Mouse (Mus musculus): ENCODE data around the gene Fam129a.

Fam129a gene

GRCm38 (mm10) chr1:151624442-151625226 lies 53.6 kb downstream of the Fam129a start:
- no peak for DNase-seq (ENCODE audit: low read depth, low spot score)

GRCm38 (mm10) chr1:151625260-151625659 lies 54.3 kb downstream of the Fam129a start:
- no peak for DNase-seq (ENCODE audit: low read depth, low spot score)

GRCm38 (mm10) chr1:151625690-151626089 lies 54.7 kb downstream of the Fam129a start:
- no peak for DNase-seq (ENCODE audit: low read depth, low spot score)

GRCm38 (mm10) chr1:151626631-151627030 lies 55.6 kb downstream of the Fam129a start:
- no peak for DNase-seq (ENCODE audit: low read depth, low spot score)

GRCm38 (mm10) chr1:151627141-151627540 lies 56.2 kb downstream of the Fam129a start:
- DNase-seq (ENCODE audit: low read depth, low spot score), result no peak

- DNase-seq (ENCODE audit: low read depth, low spot score), result no peak
Observed at GRCm38 (mm10) chr1:151629591-151630250, 58.7 kb downstream of the Fam129a start.

- no peak for DNase-seq (ENCODE audit: low read depth, low spot score)
Observed at GRCm38 (mm10) chr1:151630251-151630628, 59.3 kb downstream of the Fam129a start.

GRCm38 (mm10) chr1:151631061-151631460 lies 60.1 kb downstream of the Fam129a start:
- DNase-seq (ENCODE audit: low read depth, low spot score), result no peak

GRCm38 (mm10) chr1:151631703-151632294 lies 60.8 kb downstream of the Fam129a start:
- DNase-seq (ENCODE audit: low read depth, low spot score), result no peak

GRCm38 (mm10) chr1:151632567-151633356 lies 61.8 kb downstream of the Fam129a start:
- no peak for DNase-seq (ENCODE audit: low read depth, low spot score)

GRCm38 (mm10) chr1:151636637-151637036 lies 65.7 kb downstream of the Fam129a start:
- DNase-seq (ENCODE audit: low read depth, low spot score), result peak; percentile 15

GRCm38 (mm10) chr1:151637351-151637922 lies 66.5 kb downstream of the Fam129a start:
- DNase-seq (ENCODE audit: low read depth, low spot score), result no peak

GRCm38 (mm10) chr1:151638357-151638756 lies 67.4 kb downstream of the Fam129a start:
- no peak for DNase-seq (ENCODE audit: low read depth, low spot score)

GRCm38 (mm10) chr1:151638770-151639169 lies 67.8 kb downstream of the Fam129a start:
- DNase-seq (ENCODE audit: low read depth, low spot score), result no peak

GRCm38 (mm10) chr1:151646380-151646779 lies 75.4 kb downstream of the Fam129a start:
- no peak for DNase-seq (ENCODE audit: low read depth, low spot score)

GRCm38 (mm10) chr1:151648099-151648498 lies 77.1 kb downstream of the Fam129a start:
- DNase-seq (ENCODE audit: low read depth, low spot score), result peak; percentile 28

- no peak for DNase-seq (ENCODE audit: low read depth, low spot score)
Observed at GRCm38 (mm10) chr1:151657042-151657605, 86.1 kb downstream of the Fam129a start.

GRCm38 (mm10) chr1:151658291-151658830 lies 87.4 kb downstream of the Fam129a start:
- DNase-seq (ENCODE audit: low read depth, low spot score), result no peak

GRCm38 (mm10) chr1:151659636-151660035 lies 88.7 kb downstream of the Fam129a start:
- no peak for DNase-seq (ENCODE audit: low read depth, low spot score)

GRCm38 (mm10) chr1:151660251-151660650 lies 89.3 kb downstream of the Fam129a start:
- no peak for DNase-seq (ENCODE audit: low read depth, low spot score)

GRCm38 (mm10) chr1:151660883-151661282 lies 89.9 kb downstream of the Fam129a start:
- peak; percentile 35 for DNase-seq (ENCODE audit: low read depth, low spot score)
